Mouse (Mus musculus) testis, adult 2 months (tissue): Measurements from ENCODE around the gene Per2.

ENCODE experiments used
- CTCF ChIP-seq: fragments of 200-500 bp; IDR thresholded peaks from 2 replicates; pipeline ENCODE4 v1.5.1; 2012; ENCODE audit warnings: low read depth, mild to moderate bottlenecking, inconsistent platforms, low read length, moderate library complexity; ENCODE audit not compliant: control insufficient read depth, insufficient read depth, insufficient replicate concordance
- POLR2A ChIP-seq: fragments of 200-500 bp; IDR thresholded peaks from 2 replicates; pipeline ENCODE4 v1.6.1; 2012; ENCODE audit warnings: low read depth, mild to moderate bottlenecking, inconsistent platforms, low read length, moderate library complexity; ENCODE audit not compliant: control insufficient read depth

GRCm38 (mm10) chr1:91456301-91456801, 2.8 kb downstream of the Per2 start:
- TF ChIP-seq CTCF (no peak), POLR2A (no peak)
